Mouse (Mus musculus) gastrocnemius, postnatal 4 days (tissue): Measurements from ENCODE around the gene Gm10198. TPM values are rescaled to one million over a fixed set of nuclear protein-coding genes. Genes with fewer than 3 reads are reported as not detected.

Experiments used
- total RNA-seq, 2 experiments: library from RNA; stranded (reverse); gene quantifications; 2 replicates each; pipeline ENCODE4 v1.2.3; 2021

The Gm10198 gene
- total RNA-seq, 2 experiments from 2014 or later: not detected

Other genes with a start within 250 kb of the Gm10198 start
- gene Gpbp1, start 102.7 kb upstream of the Gm10198 start, total RNA-seq: 10 to 100 TPM; 64.9 to 74.7 TPM
- not detected for gene Gm49496, start 42.8 kb upstream of the Gm10198 start, total RNA-seq
- gene Mier3, start 88.2 kb downstream of the Gm10198 start, total RNA-seq: 10 to 100 TPM; 28.3 to 30.7 TPM
- 10 to 100 TPM; 21.2 to 22.6 TPM for gene Map3k1, start 216.2 kb downstream of the Gm10198 start, total RNA-seq